Mouse (Mus musculus) telencephalon, adult 2 months (tissue): ENCODE measurements at regions not wholly inside any gene's neighbourhood (a gene's known extent, or its start where the extent isn't known, plus 50 kb on each side); places are given as distances from the start of the nearest gene placed in this dataset.

Experiments
- DNase-seq: peaks from one replicate; pipeline ENCODE4 v3.0.0-alpha.2; 2011; ENCODE audit warnings: low read depth, low spot score

DNA sequence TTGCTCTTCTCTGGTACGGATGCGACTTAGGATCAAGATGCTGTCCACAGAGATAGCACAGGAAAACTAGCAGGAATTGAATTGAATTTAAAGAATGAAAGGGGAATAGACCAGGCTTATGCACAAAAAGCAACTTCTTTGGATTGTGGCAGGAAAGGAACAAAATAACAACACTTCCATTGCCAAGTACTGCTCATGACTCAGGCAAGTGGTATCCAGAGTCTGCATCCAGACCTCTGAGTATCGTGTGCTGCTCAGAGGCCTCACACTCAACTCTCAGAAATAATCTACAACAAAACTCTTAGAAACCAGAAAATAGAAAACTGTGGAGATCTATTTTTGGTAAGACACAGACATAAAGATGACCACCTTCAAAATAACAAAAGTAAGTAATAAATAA lies 176.1 kb upstream of the Egflam start:
- DNase-seq = no peak

DNA sequence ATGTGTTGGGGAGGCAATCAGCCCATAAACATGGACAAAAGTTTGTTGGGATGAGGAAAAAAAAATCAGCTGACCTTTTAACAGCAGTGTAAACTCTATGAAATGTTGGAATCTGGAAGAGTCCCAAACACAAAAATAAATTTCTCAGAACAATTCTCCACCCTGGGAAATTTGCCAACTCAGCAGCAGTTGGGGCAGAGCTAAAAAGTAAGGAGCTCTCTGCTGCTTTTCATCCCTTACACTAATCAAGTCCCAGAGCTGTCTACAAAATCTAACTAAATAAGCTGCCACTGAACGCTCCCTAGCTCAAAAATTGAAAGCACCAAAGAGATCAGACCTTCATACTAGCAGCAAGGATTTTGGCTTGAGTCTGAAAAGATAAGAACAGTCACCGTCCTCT lies 176.6 kb upstream of the Egflam start:
- DNase-seq = no peak

DNA sequence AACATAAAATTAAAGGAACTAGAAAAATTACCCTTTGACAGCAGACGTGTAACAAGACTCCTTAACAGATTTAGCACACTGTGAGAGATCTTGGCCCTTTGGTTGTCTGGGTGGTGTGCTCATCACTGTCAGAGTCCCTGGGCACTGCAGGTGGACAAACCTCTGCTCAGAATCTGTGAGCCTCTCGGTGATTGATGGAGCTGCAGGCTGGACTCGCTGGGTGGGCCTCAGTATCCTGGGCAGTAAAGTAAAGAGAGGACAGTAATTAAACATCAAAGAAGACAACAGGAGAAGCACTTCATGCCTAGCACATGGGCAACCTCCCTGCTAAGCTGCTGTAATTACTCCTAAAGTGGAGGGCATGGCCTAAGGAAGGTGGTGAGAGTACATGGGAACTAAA lies 180.2 kb upstream of the Egflam start:
- no peak for DNase-seq

DNA sequence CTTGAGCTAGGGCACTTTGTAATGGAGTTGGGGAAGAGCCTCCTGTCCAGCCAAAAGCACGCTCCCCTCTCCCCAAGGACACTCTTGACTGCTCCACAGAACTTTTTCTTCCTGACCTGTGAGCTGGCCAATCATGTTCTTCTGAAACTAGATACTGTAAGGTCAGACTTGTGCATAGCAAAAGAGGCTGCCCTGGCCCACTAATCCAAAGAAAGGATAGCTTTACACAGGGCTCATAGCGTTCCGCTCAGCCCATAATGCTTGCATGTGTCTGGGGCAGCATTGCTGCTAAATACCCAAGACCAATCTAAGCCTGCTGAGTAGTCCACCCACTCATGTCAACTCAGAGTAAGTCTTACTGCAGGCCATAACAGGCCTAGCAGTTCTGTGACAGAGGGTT lies 189.0 kb upstream of the Egflam start:
- DNase-seq = no peak

DNA sequence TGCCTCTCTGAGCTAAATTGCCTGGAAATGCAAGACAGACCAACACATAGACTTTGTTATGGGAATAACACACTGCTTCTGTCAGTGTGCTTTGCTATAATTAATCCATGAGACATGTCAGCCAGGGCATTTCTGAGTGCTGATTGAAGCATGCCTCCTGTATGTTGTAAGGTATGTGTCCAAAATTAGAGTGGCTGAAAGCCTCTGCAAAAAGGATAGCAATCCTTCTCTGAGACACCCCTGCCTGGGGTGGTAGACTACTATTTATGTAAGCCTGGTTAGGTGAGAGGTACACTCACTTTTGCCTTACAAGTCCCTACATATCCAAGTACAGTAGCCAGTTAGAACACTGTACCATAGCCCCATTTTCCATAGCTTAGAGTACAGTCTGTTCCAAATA lies 193.3 kb upstream of the Egflam start:
- no peak for DNase-seq

DNA sequence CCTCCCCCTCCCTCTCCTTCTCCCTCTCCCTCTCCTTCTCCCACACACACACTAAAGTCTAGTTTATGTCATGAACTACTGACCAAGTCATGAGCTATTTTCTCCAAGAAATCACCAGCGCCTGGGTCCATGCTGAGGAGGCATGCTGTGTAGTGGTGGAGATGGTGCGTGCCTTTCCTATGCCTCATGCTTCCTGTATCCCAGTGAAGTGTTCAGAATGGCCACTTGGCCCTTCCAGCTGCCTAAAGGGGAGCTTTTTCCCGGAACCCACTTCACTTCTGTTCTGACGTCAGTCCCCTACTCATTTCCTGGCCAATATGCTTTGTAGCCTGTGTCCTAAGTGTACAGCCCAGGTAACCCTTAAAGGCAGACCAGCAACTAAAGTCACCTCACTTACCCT lies 199.1 kb upstream of the Egflam start:
- no peak for DNase-seq

DNA sequence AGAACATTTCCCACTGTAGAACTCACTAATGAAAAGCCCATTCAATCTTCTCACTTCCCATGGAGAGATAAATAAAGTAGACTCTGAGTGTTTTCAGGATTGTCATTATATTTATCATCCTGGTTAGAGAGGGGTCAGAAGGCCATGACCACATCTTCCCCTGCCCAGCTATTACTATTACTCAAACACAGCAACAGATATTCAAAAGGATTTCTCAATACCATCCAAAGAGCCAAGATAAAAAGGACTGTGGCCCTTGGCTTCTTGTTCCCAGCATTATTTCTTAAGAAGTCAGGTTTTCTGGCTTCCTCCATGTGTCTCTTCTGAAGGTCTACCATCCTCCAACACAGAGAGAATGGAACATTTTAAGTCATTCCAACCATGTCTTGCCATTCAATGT lies 199.6 kb upstream of the Egflam start:
- no peak for DNase-seq

DNA sequence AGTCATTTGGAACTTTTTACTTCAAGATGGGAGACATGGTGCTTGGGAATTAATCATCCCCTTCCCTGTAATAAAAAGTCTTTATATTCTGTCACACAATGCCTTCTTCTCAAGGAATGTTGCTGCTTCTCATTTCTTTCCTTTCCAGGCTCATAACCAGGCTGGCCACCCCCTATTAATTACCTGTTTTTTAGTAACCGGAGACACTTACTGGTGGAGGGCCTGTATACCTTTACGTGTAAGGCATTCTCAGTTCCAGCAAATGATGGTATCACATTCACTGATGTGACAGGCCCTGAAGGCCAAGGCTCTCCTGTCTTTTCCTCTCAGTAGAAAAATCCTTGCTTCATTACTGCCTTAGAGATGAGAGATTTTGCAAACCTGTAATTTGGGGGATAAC lies 203.3 kb upstream of the Egflam start:
- no peak for DNase-seq

DNA sequence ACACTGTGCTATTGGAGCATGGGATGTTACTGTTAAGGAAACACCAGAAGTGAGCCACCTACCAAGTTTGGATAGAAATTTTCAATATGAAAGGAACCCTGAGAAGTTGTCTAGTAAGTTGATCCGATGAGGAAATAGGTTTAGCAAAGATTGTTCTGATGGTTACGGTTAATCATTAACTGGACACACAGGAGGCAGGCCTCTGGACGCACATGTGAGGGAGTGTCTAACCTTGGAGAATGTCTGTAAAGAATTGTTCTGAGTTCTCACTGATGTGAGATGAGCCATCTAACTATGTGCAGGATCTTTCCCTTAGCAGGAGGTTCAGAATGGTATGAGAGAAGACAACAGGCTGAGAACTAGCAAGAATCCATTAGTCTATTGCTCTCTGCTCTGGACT lies 205.8 kb upstream of the Gdnf start:
- no peak for DNase-seq

DNA sequence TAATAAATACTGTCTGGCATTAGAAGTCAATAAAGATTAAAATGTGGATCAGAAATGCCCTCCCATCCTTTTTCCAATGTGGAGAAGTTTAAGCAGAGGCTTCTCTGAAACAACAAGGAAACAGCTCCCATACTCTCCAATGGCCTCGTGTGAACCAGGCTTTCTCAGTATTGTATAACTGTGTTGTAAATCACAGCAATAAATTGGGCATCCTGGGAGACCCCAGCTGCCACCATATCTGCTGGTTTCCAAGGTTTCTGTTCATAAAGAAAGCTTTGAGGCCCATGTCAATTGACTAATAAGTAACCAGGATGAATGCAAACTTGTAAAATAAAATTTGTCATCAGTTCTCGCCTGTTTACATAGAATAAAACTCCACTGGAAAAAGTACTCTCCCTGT lies 192.7 kb upstream of the Gdnf start:
- DNase-seq = no peak

DNA sequence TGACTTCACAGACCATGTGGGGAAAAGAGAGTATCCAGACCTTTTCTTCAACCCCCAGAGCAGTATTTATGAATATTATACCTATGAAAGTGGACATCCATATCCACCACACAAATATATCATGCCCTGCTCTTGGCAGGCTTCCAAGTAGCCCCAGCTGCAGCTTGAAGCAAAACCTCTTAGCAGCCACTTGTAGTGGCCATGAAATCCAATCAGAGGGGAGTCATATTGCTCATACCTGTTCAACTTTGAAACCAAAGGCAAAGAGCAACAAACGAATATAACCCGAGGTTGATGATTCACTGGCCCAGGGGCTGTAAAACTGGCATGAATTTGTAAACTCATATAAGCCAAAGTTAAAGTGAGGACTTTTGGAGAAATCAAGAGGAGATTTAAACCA lies 187.6 kb upstream of the Gdnf start:
- no peak for DNase-seq

DNA sequence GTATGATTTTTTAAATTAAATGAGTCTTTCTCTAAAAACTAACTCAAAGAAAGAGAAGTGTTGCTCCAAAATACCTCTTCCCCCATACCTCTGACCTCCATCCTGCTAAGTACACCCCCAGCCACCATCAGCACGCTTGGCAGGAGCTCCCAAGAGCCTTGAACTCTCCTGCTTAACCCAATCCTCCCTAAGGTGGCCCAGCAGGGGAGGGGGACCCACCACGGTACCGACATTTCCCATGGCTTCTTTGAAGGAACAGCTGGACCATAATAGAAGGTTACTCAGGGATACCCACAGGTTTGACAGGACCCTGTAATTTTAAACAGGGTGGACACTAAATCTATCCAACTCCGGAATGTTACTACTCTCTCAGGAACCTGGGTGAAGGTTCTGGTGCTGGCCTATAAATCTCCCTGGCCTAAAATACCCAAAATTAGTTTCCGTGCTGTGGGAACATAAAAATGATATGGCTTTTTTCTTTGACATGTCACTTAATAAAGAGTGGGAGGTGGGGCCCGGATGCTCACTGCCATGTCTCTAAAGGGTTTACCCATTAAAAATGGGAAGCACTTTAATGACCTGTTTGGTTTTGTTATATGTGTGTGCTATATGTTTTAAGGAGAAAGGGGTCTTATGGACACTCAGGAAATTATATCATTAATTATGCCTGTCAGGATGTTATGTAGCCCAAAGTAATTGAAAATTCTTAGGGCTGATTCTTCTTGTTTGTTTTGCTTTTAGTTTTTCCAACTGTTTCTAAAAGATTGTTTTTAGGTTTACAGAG lies 185.8 kb upstream of the Gdnf start:
- DNase-seq = no peak

DNA sequence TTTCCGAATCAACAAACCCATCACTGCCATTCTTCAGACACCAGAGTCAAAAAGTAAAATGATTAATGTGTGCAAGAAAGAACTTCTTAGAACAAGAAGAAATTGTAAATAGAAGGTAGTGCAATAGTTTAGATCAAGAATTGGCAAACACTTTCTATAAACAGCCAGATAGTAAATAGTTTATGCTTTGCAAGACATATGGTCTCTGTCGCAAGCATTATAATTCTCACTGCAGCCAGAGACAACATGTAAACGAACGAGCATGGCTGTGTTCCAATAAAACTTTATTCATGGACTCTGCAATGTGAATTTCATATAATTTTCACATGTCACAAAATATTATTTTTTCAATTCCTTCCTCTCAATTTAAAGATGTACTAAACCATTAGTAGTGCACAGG lies 180.8 kb upstream of the Gdnf start:
- DNase-seq = no peak

DNA sequence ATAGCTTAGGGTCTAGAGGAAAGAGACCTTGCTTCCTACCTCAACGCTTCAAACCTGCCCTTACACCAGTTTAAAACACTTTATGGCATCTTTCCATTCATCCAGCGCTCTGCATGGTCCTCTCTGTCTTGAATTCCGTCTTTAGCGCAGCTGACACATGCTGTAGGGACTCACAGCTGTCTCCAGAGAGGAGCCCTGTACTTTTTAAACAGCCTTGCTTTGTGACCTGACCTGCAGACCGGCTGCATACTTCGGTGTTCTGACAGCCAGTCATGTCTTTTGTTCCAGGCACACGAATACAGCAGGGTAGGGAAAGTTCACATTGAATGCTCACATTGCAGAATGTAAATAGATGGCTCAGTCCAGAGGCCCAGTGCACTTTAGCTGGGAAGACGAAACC lies 175.4 kb upstream of the Gdnf start:
- no peak for DNase-seq

DNA sequence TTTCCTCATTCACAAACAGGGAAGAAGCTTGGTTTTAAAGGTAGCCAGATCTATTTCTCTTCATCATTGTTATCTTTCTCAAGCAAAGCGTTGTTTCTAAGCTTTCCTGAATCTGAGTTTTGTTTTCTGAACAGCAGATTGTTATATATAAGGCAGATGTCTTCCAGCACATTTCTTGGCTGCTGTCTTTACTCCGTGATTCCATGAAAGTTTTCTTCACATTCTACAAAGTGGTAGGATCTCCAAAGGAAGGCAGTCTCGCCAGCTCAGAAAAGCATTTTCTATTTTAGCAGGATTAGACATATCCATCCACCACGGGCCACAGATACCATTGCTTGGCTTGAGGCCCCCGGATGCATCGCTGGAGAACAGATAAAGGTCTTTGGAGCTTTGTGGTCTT lies 171.2 kb upstream of the Gdnf start:
- DNase-seq = peak; percentile 31

DNA sequence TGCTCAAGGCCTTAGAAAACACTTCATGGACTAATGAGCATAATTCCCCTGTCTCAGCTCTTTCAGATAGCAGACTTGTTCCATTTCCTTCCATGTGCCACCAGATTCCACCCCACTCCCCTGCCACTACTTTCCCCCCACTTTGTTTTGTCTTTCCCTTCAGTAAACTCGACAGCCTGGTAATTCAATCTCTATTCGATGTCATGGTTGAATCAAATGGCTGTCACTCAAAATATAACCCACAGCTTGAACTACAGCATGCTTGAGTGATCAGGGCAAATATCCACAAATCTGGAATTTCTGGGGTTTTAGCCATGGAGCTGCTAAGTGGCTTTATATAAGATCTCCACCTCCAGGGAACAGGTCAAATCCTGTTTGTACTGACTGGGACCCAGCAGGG lies 168.6 kb upstream of the Gdnf start:
- no peak for DNase-seq

DNA sequence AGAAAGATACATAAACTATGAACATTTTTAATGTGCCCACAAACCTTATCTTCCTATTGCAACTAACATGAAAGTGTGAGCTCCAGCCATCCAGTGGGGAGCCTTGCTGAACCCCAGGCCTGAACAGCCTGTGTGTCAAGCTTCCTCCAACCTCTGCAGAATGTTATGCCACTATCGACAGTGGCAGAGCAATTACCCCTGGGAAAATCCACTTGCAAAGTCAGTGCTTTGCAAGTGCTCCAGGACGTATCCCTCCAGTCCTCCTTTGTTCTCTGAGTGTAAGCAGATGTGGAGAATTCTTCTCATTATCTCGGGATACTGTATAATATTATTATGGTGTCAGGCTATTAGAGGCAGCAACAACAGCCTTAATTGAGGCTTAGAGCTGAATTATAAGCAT lies 159.9 kb upstream of the Gdnf start:
- no peak for DNase-seq

DNA sequence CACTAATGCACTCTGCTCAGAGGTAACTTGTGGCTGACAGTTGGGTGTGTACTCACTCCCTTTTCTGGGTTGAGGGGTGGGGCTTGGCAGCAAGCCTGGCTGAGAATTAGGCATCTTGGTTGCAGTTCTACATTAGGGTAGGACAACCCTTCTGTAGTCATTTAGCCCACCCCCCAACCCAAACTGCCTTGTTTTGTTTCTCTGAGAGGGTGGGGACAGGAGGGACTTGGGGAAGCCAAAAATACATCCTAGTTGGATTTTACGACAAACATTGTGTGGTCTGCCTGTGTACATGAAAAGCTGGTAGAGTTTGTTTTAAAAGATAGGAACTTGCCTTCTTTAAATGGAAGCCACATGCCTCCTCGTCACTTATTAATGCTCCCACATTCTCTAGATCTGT lies 146.8 kb upstream of the Gdnf start:
- no peak for DNase-seq

DNA sequence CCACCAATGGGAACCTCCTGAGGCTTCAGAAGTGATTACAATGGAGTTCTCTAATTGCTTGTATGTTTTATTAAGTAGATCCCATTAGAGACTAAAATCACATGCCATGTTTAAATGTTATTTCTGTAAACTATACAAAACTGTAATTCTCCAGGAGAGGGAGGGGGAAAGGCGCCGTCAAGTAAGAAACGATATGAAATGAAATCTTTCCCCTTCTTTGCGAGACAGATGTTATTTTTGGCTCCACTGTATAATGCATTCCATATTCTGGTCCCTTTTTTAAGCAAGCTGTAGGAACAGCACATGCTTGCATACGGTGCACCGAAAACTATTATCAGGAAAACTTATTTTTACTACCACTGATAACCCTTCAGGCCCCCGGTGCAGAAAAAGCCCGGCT lies 141.0 kb upstream of the Gdnf start:
- no peak for DNase-seq

DNA sequence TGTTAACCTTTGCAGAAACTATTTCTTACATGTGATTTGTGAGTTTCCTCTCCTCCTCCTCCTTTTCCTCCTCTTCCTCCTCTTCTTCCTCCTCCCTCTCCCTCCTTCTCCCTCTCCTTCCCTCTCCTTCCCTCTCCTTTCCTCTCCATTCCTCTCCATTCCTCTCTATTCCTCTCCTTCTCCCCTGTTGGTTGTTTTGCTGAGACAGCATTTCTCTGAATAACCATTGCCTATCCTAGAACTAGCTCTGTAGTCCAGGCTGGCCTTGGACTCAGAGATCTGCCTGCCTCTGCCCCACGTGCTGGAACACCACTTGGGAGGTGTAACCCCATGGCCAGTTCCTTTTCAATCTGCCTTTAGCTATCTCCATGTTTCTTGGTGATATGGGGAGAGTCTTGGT lies 133.7 kb upstream of the Gdnf start:
- no peak for DNase-seq

DNA sequence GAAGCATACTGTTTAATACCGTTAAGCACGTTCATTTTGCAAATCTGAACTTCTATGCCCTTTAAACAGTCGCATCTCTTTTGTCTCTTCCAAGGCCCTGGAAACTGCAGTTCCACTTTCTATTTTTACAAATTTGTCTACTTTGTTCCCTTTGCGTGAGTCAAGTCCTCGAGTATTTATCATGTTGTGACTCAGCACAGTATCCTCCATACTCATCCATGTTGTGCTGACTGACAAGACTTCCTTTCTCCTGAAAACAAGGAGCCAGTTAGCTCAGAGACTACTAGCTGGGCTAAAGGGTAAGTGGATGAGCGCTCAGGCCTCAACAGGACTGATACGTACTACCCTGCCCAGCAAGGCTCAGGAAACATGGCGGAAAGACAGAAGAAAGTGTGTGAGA lies 131.9 kb upstream of the Gdnf start:
- no peak for DNase-seq

DNA sequence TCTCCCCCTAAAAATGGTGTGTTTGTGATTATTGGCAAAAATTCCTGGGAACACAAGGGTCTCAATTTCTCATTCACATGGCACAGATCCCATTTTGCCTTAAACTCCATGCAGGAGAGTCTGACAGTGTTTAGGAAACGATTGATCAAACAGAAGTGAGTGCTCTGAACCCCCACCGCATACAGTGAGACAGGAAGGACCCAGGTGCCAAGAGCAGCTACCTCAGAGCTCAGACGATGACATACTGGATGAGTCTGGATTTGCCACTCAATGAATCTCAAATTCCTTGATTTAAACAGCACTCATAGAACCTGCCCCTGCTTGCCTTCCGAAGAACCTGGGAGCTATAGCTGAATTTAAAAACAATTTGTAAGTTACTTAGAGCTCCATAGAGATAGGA lies 129.6 kb upstream of the Gdnf start:
- DNase-seq = no peak

DNA sequence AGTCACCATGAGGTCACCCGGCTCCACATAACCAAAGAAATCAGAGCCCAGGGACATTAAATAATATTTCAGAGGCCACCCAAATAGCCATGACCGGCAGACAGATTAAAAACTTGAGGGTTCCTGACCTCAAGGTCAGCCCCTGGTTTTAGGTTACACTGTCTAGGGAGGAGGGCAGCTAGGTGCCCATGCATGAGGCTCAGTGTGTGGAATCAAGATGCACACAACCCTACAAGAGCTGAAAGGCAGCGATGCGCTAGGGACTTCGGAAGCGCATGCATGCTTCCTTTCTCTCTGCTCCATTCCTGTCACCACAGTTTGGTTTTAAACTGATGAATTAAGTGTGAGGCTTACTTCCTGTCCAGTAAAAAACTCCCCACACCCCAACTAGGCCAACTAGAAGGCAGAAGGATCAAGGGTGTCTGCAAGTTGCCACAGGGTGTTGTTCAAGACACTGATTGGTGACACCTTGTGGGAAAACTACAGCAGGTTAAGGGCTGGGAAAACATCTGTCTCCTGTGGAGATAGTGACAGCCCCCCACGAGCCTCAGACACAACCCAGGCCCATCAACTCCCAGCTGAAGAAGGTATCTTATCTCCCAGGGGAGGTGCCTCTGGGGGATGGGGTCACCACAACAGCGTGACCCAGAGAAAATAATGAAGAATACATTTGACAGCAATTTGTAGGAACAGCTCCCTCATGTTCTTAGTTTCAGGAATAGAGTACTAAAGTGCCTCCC lies 127.2 kb upstream of the Gdnf start:
- no peak for DNase-seq

DNA sequence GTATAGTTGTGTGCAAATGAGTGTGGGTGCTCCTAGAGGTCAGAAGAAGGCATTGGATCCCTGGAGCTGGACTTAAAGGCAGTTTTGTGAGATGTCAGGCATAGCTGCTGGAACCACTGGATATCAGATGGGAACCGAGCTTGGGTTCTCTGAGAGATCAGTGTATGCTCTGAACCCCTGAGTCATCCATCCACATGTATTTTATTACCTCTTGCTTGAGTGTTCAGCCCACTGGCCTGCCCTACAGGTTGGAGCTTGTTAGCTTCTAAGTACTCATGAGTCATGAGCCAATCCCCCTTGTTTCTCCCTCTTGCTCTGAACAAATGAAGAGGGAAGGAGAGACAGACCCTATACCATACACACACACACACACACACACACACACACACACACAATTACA lies 119.4 kb upstream of the Gdnf start:
- DNase-seq = no peak
